Mouse (Mus musculus) limb, embryonic 15.5 days (tissue): ENCODE measurements at regions not wholly inside any gene's neighbourhood (a gene's known extent, or its start where the extent isn't known, plus 50 kb on each side); places are given as distances from the start of the nearest gene placed in this dataset.

Experiments
- ATAC-seq: fragments of 200-750 bp; cut with Nextera tagmentation; 2 replicates; pipeline ENCODE4 v1.8.0; 2017; ENCODE audit warnings: low read depth, moderate TSS enrichment; ENCODE audit not compliant: insufficient number of reproducible peaks, low FRiP score, low TSS enrichment
- H3K27ac ChIP-seq: fragments of 300-500 bp; sonication (generic); 2 replicates; pipeline ENCODE4 v1.5.1; 2015; ENCODE audit warnings: moderate library complexity, mild to moderate bottlenecking, inconsistent platforms
- H3K27me3 ChIP-seq: fragments of 300-500 bp; sonication (generic); 2 replicates; pipeline ENCODE4 v1.6.1; 2015; ENCODE audit warnings: inconsistent platforms
- H3K36me3 ChIP-seq: fragments of 300-500 bp; sonication (generic); 2 replicates; pipeline ENCODE4 v1.6.1; 2015; ENCODE audit warnings: inconsistent platforms
- H3K4me1 ChIP-seq: fragments of 300-500 bp; sonication (generic); 2 replicates; pipeline ENCODE4 v1.6.1; 2015; ENCODE audit warnings: inconsistent platforms
- H3K4me2 ChIP-seq: fragments of 300-500 bp; sonication (generic); 2 replicates; pipeline ENCODE4 v1.6.1; 2015; ENCODE audit warnings: mild to moderate bottlenecking, inconsistent platforms
- H3K4me3 ChIP-seq: fragments of 300-500 bp; sonication (generic); 2 replicates; pipeline ENCODE4 v1.5.1; 2015; ENCODE audit warnings: mild to moderate bottlenecking, inconsistent platforms
- H3K9ac ChIP-seq: fragments of 300-500 bp; sonication (generic); 2 replicates; pipeline ENCODE4 v1.6.1; 2015; ENCODE audit warnings: inconsistent platforms
- H3K9me3 ChIP-seq: fragments of 300-500 bp; sonication (generic); 2 replicates; pipeline ENCODE4 v1.6.1; 2016; ENCODE audit warnings: inconsistent platforms
- WGBS: fragments of 180-500 bp; shearing (Covaris S2); methylation state at CpG from one replicate; pipeline ENCODE4 v1.1.7; 2015; 5-methylcytosine and 5-hydroxymethylcytosine counted together

DNA sequence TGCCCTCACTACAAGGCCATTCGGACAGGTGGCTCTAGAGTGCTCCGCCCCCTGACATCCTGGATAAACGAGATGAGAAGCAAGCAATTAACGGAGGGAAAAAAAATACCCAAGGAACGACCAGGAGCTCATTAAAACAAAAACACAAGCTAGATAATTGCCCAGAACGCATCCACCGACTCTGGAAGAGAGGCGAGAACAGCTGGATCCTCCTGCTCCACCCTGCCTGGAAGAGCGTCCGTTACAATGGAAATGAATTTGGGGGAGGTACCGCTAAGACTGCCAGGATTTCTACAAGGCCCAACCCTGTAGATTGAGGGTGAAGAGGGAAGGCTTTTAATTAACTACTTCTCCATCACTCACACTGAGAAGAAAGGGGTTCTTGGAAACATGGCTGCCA is 85.6 kb upstream of the Spaca7 start:
- no peaks in the 10 kb centered on the region for H3K4me1 ChIP-seq
- H3K9me3 ChIP-seq = no peaks in the 10 kb centered on the region
- no peak overlapping the region for H3K4me2 ChIP-seq
- WGBS = 38% methylated on average over 11 of the region's 11 CpGs
- H3K27ac ChIP-seq = no peak overlapping the region
- ATAC-seq = no peak
- peaks cover 15% of the 10 kb centered on the region; the same call in 1 of the 2 replicates for H3K27me3 ChIP-seq
- H3K9ac ChIP-seq = no peak overlapping the region
- no peak overlapping the region for H3K4me3 ChIP-seq
- no peaks in the 10 kb centered on the region for H3K36me3 ChIP-seq

DNA sequence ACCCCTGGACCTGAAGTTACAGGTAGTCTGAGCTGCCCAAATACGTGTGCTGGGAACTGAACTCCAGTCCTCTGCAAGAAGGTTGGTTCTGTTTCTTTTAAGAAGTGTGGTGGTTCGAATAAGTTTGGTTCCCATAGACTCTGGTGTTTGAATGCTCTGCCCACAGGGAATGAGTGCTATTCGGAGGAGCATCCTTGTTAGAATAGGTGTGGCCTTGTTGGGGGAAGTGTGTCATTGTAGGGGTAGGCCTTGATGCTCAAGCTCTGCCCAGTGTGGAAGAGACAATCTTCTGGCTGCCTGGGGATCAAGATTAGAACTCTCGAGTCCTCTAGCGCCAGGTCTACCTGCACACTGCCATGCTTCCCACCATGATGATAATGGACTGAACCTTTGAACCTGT is 83.6 kb upstream of the Spaca7 start:
- no peak for ATAC-seq
- Histone ChIP-seq H3K27ac (no peak overlapping the region), H3K36me3 (no peaks in the 10 kb centered on the region), H3K4me2 (no peak overlapping the region), H3K9ac (no peak overlapping the region), H3K4me1 (no peaks in the 10 kb centered on the region), H3K27me3 (peaks cover 12% of the 10 kb centered on the region; the same call in 1 of the 2 replicates), H3K4me3 (no peak overlapping the region), H3K9me3 (no peaks in the 10 kb centered on the region)
- 89% methylated on average over 5 of the region's 5 CpGs for WGBS

DNA sequence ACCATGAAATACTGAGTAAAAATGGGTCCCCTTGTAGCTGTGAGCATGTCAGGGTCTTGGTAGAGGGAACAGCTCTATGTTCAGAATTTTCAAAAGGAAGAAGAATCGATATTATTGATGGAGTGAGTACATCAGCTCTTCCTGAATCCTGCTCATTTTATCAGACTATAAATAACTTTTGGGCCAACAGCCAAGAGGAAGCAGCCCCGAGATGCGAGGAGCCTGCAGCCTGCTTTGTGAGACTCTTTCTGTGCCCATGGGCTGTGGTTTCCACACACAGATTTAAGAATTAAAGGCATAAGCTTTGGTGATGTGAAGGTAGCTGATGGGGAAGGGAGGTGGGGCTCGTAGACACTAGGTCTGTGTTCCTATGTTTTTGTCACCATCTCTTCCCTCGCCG is 81.4 kb upstream of the Spaca7 start:
- no peak overlapping the region for H3K27ac ChIP-seq
- WGBS = 59% methylated on average over 6 of the region's 6 CpGs
- peaks cover 10% of the 10 kb centered on the region; the same call in 1 of the 2 replicates for H3K27me3 ChIP-seq
- no peak overlapping the region for H3K4me3 ChIP-seq
- no peaks in the 10 kb centered on the region for H3K9me3 ChIP-seq
- no peak overlapping the region for H3K4me2 ChIP-seq
- ATAC-seq = no peak
- H3K36me3 ChIP-seq = no peaks in the 10 kb centered on the region
- H3K4me1 ChIP-seq = no peaks in the 10 kb centered on the region
- no peak overlapping the region for H3K9ac ChIP-seq

DNA sequence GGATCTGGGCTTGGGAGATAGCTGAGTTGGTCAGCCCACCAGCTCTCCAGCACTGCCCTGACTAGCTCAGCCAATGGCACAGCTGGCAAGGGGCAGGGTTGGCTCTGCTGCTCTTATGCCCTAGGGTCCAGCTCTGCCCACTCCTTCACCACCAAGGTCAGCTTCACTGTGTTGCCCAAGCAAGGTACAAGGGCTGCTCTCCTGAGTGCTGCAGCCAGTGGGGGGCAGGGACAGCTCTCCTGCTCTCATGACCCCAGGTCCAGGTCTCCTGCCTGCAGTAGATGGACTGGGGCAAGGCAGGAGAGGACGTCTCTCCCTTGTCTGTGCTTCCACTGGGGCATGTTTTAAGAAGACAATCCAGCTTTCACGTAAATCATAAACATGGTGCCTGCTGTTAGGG is 80.4 kb upstream of the Spaca7 start:
- H3K9ac ChIP-seq = no peak overlapping the region
- no peak overlapping the region for H3K4me2 ChIP-seq
- no peak overlapping the region for H3K27ac ChIP-seq
- peaks cover 7% of the 10 kb centered on the region for H3K27me3 ChIP-seq
- H3K4me1 ChIP-seq = no peaks in the 10 kb centered on the region
- H3K4me3 ChIP-seq = no peak overlapping the region
- H3K36me3 ChIP-seq = no peaks in the 10 kb centered on the region
- ATAC-seq = no peak
- H3K9me3 ChIP-seq = no peaks in the 10 kb centered on the region
- 52% methylated on average over 2 of the region's 2 CpGs for WGBS

DNA sequence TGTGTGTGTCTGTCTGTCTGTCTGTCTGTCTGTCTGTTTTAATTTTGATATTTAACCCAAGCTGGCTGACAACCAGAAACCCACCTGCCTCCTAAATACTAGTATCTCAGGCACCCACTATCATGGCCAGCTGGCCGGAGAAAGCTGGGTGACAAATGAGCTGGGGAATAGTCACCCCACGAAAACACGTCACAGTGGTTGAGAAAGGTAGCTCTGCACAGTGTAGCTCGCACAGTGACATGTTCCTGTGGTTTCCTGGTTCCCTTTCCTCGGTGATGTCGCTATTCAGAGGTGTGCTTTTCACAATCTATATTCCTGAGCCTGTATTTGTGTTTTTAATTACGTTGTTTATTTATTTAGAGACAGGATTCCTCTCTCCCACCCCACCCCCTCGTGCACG is 78.3 kb upstream of the Spaca7 start:
- Histone ChIP-seq H3K27ac (no peak overlapping the region), H3K27me3 (peaks cover 18% of the 10 kb centered on the region), H3K9ac (no peak overlapping the region), H3K36me3 (no peaks in the 10 kb centered on the region), H3K9me3 (no peaks in the 10 kb centered on the region), H3K4me3 (no peak overlapping the region), H3K4me2 (no peak overlapping the region), H3K4me1 (no peaks in the 10 kb centered on the region)
- ATAC-seq = no peak
- WGBS = 78% methylated on average over 9 of the region's 9 CpGs

DNA sequence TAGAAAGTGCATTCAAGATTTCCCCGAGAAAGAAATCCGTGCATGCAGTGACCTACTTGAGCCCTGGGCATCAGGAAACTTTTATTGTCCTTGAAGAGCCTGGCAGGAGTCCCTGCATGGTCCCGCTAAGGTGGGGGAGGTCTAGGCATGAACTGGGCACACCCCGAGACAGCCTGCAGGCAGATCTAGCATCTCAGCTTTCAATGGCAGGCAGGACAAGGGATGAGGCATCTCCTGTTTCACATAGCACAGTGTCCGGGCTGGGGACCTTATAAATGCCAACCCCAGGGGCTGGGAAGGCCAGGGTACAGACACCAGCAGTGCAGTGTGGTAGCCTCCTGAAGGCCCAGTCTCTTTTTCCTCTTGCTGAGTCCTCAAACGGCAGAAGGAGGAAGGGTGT is 75.4 kb upstream of the Spaca7 start:
- H3K36me3 ChIP-seq = no peaks in the 10 kb centered on the region
- no peaks in the 10 kb centered on the region for H3K9me3 ChIP-seq
- H3K4me2 ChIP-seq = no peak overlapping the region
- 5% methylated on average over 5 of the region's 6 CpGs for WGBS
- no peak overlapping the region for H3K9ac ChIP-seq
- peaks cover 46% of the 10 kb centered on the region for H3K27me3 ChIP-seq
- no peak overlapping the region for H3K27ac ChIP-seq
- no peak for ATAC-seq
- no peak overlapping the region for H3K4me3 ChIP-seq
- H3K4me1 ChIP-seq = peaks cover 7% of the 10 kb centered on the region

DNA sequence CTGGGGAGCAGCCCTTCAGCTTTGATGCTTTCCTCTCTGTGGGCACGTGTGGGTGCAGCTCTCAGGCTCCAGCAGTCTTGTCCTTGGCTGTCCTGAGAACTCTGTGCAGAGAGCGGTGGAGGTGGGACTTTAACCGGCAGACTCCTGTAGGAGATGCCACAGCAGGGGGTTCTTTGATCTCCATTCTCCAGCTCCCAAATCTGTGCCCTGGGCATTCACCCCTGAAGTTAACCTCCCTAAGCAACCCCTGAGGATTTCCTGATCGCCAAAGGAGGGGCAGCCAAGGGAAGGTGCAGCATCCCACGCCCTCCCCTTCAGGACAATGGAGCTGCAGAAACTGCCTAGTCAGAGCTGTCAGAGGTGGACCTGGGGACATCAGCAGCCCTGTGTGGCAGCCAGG is 73.2 kb upstream of the Spaca7 start:
- Histone ChIP-seq H3K4me2 (no peak overlapping the region), H3K36me3 (no peaks in the 10 kb centered on the region), H3K4me3 (no peak overlapping the region), H3K27ac (no peak overlapping the region), H3K4me1 (peaks cover 12% of the 10 kb centered on the region), H3K9me3 (no peaks in the 10 kb centered on the region), H3K9ac (no peak overlapping the region), H3K27me3 (peaks cover 64% of the 10 kb centered on the region)
- no peak for ATAC-seq
- WGBS = 20% methylated on average over 5 of the region's 5 CpGs

DNA sequence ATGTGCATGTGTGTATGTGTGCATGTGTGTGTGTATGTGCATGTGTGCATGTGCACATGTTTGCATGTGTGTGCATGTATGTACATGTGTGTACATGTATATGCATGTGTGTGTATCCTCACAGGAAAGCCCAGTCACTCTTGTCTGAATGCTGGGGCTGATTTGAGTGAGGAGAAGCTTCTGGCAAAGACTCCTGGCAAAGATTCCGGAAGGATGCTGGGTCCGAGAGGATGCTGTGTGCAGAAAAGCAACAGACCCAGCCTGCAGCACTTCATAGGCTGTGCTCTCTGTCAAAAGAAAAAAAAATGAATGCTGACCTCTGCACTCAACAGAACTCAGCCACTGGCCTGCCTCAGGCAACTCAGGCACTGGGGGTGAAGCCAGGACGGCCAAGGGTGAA is 72.5 kb upstream of the Spaca7 start:
- WGBS = 42% methylated on average over 3 of the region's 3 CpGs

DNA sequence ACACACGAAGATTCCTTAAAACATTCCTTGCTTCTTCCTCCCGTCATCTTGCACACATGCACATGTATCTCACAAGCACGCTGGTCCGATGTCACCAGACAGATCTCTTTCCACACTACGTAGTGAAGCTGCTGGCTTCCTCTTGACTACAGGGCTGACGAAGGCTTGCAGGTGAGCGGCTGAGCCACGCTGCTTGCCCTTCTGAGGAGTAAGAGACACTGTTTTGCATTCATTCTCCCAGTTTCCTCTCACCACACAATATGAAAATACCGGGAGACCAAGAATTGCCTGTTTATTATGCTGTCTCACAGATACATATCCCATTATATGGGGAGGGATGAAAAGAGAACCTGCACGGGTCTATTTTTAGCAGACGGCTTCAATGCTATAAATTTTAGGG is 71.0 kb upstream of the Spaca7 start:
- Histone ChIP-seq H3K9me3 (no peaks in the 10 kb centered on the region), H3K4me3 (peak overlapping the region; percentile 24), H3K4me1 (peaks cover 12% of the 10 kb centered on the region), H3K4me2 (peak overlapping the region; percentile 47; the same call in 1 of the 2 replicates), H3K36me3 (no peaks in the 10 kb centered on the region), H3K9ac (no peak overlapping the region), H3K27me3 (peaks cover 81% of the 10 kb centered on the region), H3K27ac (no peak overlapping the region)
- ATAC-seq = no peak
- 4% methylated on average over 11 of the region's 11 CpGs for WGBS

More for the DNA sequence above, 72.5 kb upstream of the Spaca7 start:
- ATAC-seq = no peak
- Histone ChIP-seq H3K4me2 (no peak overlapping the region), H3K36me3 (no peaks in the 10 kb centered on the region), H3K4me1 (peaks cover 12% of the 10 kb centered on the region), H3K27me3 (peaks cover 70% of the 10 kb centered on the region), H3K27ac (no peak overlapping the region), H3K9me3 (no peaks in the 10 kb centered on the region), H3K4me3 (no peak overlapping the region), H3K9ac (no peak overlapping the region)

DNA sequence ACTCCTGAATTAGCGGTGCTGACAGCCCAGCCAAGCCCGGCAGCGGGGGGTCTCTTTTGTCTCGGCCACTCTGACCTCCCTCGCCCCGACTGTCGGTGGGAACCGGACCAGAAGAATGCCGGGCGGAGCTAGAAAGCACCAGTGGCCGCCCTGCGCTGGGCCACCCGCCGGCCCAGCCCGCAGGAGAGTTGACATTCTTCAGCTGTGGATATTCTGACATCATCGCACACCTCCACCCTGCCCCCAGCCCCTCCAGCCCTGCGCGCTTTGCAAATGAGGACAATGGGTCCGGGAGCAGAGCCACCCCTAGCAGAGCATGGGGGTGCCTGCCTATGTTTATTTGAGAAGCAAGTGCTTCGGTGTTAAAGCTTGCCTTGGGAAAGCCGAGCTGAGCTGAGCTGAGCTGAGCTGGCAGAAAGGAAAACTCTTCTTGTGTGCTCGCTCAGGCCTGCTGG is 70.5 kb upstream of the Spaca7 start:
- Histone ChIP-seq H3K4me1 (peaks cover 12% of the 10 kb centered on the region), H3K36me3 (no peaks in the 10 kb centered on the region), H3K9ac (no peak overlapping the region), H3K9me3 (no peaks in the 10 kb centered on the region), H3K4me2 (peak overlapping the region; percentile 47), H3K4me3 (peak overlapping the region; percentile 24), H3K27me3 (peaks cover 79% of the 10 kb centered on the region), H3K27ac (no peak overlapping the region)
- no peak for ATAC-seq
- WGBS = 2% methylated on average over 22 of the region's 22 CpGs

DNA sequence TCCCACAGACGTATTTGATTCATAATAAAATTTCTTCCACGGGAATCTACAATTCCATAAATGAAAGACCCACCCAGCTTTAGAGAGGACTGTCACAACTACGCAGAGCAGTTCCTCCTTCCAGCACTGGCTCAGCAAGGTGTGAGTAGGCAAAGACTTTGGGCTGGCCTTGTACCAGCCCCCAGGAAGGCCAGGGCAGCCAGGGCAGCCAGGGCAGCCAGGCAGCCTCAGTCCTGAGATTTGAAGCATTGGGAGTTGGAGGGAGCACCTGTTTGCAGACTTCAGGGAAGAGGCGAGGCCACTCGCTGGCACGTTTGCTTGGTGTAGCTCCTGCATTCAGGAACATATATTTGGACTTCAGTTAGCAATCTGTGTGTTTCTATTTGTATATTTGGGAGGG is 70.0 kb upstream of the Spaca7 start:
- Histone ChIP-seq H3K27ac (no peak overlapping the region), H3K36me3 (no peaks in the 10 kb centered on the region), H3K9ac (no peak overlapping the region), H3K4me2 (peak overlapping the region; percentile 47), H3K4me3 (peak overlapping the region; percentile 24; the same call in 1 of the 2 replicates), H3K27me3 (peaks cover 76% of the 10 kb centered on the region), H3K9me3 (no peaks in the 10 kb centered on the region), H3K4me1 (peaks cover 12% of the 10 kb centered on the region)
- no peak for ATAC-seq
- WGBS = 9% methylated on average over 6 of the region's 6 CpGs

DNA sequence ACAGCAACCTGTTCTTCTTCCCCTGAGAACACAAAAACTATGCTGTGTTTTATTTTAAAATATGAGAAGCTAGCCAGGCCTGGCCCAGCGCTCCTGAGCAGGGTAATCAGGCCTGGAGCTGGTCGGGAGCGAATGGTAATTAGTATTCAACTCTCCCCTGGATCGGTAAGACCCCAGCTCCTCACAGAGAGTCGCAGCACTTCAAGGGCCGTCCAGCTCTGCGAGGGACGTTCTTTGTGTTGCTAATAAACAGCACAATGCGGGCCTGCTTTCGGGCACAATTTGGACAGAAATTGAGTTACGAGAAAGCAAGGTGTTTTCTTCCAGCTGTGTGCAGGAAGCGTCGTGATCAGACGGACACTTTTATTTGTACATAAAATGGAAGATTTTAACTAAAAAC is 69.5 kb upstream of the Spaca7 start:
- Histone ChIP-seq H3K9me3 (no peaks in the 10 kb centered on the region), H3K4me1 (peaks cover 12% of the 10 kb centered on the region), H3K9ac (no peak overlapping the region), H3K36me3 (no peaks in the 10 kb centered on the region), H3K27ac (no peak overlapping the region), H3K4me3 (no peak overlapping the region), H3K27me3 (peaks cover 77% of the 10 kb centered on the region), H3K4me2 (no peak overlapping the region)
- 4% methylated on average over 14 of the region's 14 CpGs for WGBS
- ATAC-seq = no peak

DNA sequence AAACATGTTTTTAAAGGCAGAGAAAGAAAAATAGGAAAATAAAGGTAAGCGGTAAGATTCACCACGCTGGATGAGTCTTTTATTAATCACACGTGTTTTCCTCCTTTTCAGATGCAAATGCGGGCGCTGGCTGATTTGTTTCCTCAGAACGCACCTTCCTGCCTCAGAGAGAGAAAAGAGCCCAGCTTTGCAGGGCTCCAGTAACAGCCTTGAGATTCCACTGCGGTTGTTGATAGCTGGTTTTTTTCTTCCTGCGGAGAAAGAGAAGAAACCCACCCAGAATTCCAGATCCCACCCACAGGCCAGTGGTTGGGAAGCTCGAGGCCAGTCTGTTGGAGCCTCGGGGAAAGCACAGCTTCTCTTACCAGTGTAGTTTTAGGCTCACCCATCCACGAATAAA is 68.6 kb upstream of the Spaca7 start:
- peaks cover 73% of the 10 kb centered on the region for H3K27me3 ChIP-seq
- H3K9ac ChIP-seq = no peak overlapping the region
- H3K27ac ChIP-seq = no peak overlapping the region
- no peak for ATAC-seq
- WGBS = 4% methylated on average over 10 of the region's 11 CpGs
- no peak overlapping the region for H3K4me3 ChIP-seq
- no peak overlapping the region for H3K4me2 ChIP-seq
- no peaks in the 10 kb centered on the region for H3K36me3 ChIP-seq
- no peaks in the 10 kb centered on the region for H3K9me3 ChIP-seq
- peaks cover 12% of the 10 kb centered on the region for H3K4me1 ChIP-seq
